Comparison of ENCODE assay signal across 26 mouse cellular contexts in the genomic region with DNA sequence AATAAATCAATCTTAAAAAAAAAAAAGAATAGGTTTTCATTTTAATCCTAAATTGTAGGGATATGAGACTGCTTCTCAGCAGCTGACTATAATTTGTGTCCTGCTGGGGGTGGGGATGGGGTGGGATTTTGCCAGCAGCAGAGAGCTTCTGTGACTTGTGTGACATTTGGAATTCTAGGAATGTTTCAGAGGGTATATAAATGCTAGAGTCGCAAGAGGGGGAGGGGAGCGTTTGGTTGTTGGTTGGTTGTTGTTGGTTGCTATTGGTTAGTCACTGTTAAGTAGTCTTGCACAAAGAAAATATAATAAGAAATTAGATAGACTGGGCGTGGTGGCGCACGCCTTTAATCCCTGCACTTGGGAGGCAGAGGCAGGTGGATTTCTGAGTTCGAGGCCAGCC. TPM values are rescaled to one million over a fixed set of nuclear protein-coding genes. Genes with fewer than 3 reads are reported as not detected.
DNase-seq lines count a peak whose midpoint lies in the region; ATAC-seq and TF ChIP-seq lines count a peak whose summit lies in the region.
"Had no signal": no experiment of that assay in that cellular context is flagged by ENCODE, and none has a peak within 500 bp of the region (broad histone marks: within the 10 kb centered on the region; RNA-seq: fewer than 3 reads in every experiment).

No protein-coding gene starts in this region.

- H3K27ac ChIP-seq in limb, embryonic 14.5 days (replicated peaks; ENCODE audit: low read depth, low read length): no peak overlapping the region
- H3K27ac ChIP-seq in limb, embryonic 10.5 days: no peak overlapping the region
- H3K27ac ChIP-seq: embryonic facial prominence, embryonic 15.5 days; gastrocnemius, adult 2 months; hindbrain, embryonic 12.5 days; hindbrain, embryonic 15.5 days had no signal

- no peak for ATAC-seq in limb, embryonic 14.5 days (ENCODE audit: low FRiP score, low read depth)
- ATAC-seq: activated CD4-positive, CD25-positive, alpha-beta regulatory T cell, adult 4 months; forebrain, embryonic 14.5 days; forebrain, postnatal 0 days; Patski had no signal

- H3K4me1 ChIP-seq in limb, embryonic 14.5 days (ENCODE audit: control insufficient read depth, insufficient read depth, low read length): peaks cover 12% of the 10 kb centered on the region
- H3K4me1 ChIP-seq in limb, embryonic 10.5 days: peaks cover 33% of the 10 kb centered on the region

- no peak overlapping the region for H3K9ac ChIP-seq in limb, embryonic 14.5 days (ENCODE audit: low read depth, low read length, severe bottlenecking)
- H3K9ac ChIP-seq: embryonic facial prominence, embryonic 12.5 days; embryonic facial prominence, embryonic 15.5 days; forebrain, postnatal 0 days; hindbrain, embryonic 12.5 days; hindbrain, embryonic 15.5 days had no signal

- no peak for TF ChIP-seq POLR2A in limb, embryonic 14.5 days (IDR thresholded peaks at IDR 0.05; ENCODE audit: borderline replicate concordance, extremely low read depth, insufficient read depth, insufficient read length)

- no peaks in the 10 kb centered on the region for H3K27me3 ChIP-seq in limb, embryonic 14.5 days (ENCODE audit: control insufficient read depth, insufficient read depth, low read length)
- H3K27me3 ChIP-seq in limb, embryonic 10.5 days (ENCODE audit: low read depth, poor library complexity, severe bottlenecking): no peaks in the 10 kb centered on the region
- H3K27me3 ChIP-seq: embryonic facial prominence, embryonic 12.5 days; embryonic facial prominence, embryonic 15.5 days; hindbrain, embryonic 12.5 days; hindbrain, embryonic 15.5 days; Patski had no signal

- H3K9me3 ChIP-seq in limb, embryonic 14.5 days (ENCODE audit: control insufficient read depth, low read length): no peaks in the 10 kb centered on the region
- no peaks in the 10 kb centered on the region for H3K9me3 ChIP-seq in limb, embryonic 10.5 days (replicated peaks)
- H3K9me3 ChIP-seq: embryonic facial prominence, embryonic 12.5 days; embryonic facial prominence, embryonic 15.5 days; G1E; hindbrain, embryonic 12.5 days; hindbrain, embryonic 15.5 days had no signal

- H3K36me3 ChIP-seq in limb, embryonic 14.5 days (ENCODE audit: control insufficient read depth, insufficient read depth, low read length): no peaks in the 10 kb centered on the region
- no peaks in the 10 kb centered on the region for H3K36me3 ChIP-seq in limb, embryonic 10.5 days
- H3K36me3 ChIP-seq: embryonic facial prominence, embryonic 12.5 days; embryonic facial prominence, embryonic 15.5 days; G1E; hindbrain, embryonic 12.5 days; hindbrain, embryonic 15.5 days had no signal

- peak; percentile 47 for DNase-seq in limb, embryonic 14.5 days (ENCODE audit: low spot score)
- DNase-seq in limb, embryonic 10.5 days (ENCODE audit: low spot score): no peak
- peak; percentile 42 for DNase-seq in ES-CJ7 (ENCODE audit: low read depth, low spot score)
- DNase-seq in NIH3T3 (ENCODE audit: low read depth): peak; percentile 14
- DNase-seq in left cerebral cortex, adult 11 months (ENCODE audit: low spot score): no peak
- DNase-seq in layer of hippocampus, adult 9-11 months: no peak
- DNase-seq: adrenal gland, adult 8-10 months; adrenal gland, postnatal 25 days; cerebellum, adult 11-12 months; cerebellum, adult 8-10 months; cerebellum, postnatal 10 days; cerebellum, postnatal 36 days; embryo, embryonic 11 days; forebrain, postnatal 0 days; gastrocnemius, adult 2 months; gastrocnemius, postnatal 14 days; heart, adult 11 months had no signal

- no peak overlapping the region for H3K4me2 ChIP-seq in limb, embryonic 14.5 days (replicated peaks; ENCODE audit: low read depth, low read length, severe bottlenecking)
- H3K4me2 ChIP-seq: embryonic facial prominence, embryonic 12.5 days; embryonic facial prominence, embryonic 15.5 days; heart, embryonic 11.5 days; hindbrain, embryonic 12.5 days; hindbrain, embryonic 15.5 days had no signal

- no peak overlapping the region for H3K4me3 ChIP-seq in limb, embryonic 14.5 days (replicated peaks; ENCODE audit: low read length)
- no peak overlapping the region for H3K4me3 ChIP-seq in limb, embryonic 10.5 days
- H3K4me3 ChIP-seq: embryonic facial prominence, embryonic 12.5 days; embryonic facial prominence, embryonic 15.5 days; gastrocnemius, adult 2 months; hindbrain, embryonic 12.5 days; hindbrain, embryonic 15.5 days had no signal

- WGBS in limb, embryonic 14.5 days: 84% methylated on average over 6 of the region's 6 CpGs
- WGBS in limb, embryonic 10.5 days: 88% methylated on average over 6 of the region's 6 CpGs

RNA-seq across cellular contexts. Expression of gene Gtf2i, which starts 4.3 kb away (rescaled TPM):
- 186 and 190 TPM in 2 replicates for polyA plus RNA-seq in limb, embryonic 14.5 days (2012; rRNA removed)
- polyA plus RNA-seq in limb, embryonic 14.5 days (2014; fragmentation: Nextera tagmentation; extraction: Ambion mirVana): 169 and 195 TPM in 2 replicates
- polyA plus RNA-seq in limb, embryonic 10.5 days (2016; fragmentation: Nextera tagmentation; extraction: Ambion mirVana): 180 and 204 TPM in 2 replicates

Comparison
In these comparisons a context has a peak if more than half of its experiments do, and no peak if none do; other contexts are left out.
1. DNase-seq: peak in limb, embryonic 14.5 days (single experiment), ES-CJ7 (single experiment) and NIH3T3 (single experiment); none in limb, embryonic 10.5 days (single experiment), left cerebral cortex, adult 11 months (single experiment) and layer of hippocampus, adult 9-11 months (single experiment).